Mouse (Mus musculus) 416B (cell line): ENCODE data around the gene Bscl2.
"Not testable (repeated sequence)": the region's sequence is repeated elsewhere in the genome, so short reads cannot be mapped to it uniquely, and the experiment has no call there.

Experiments used
- DNase-seq: peaks from one replicate; pipeline ENCODE4 v3.0.0; 2011; ENCODE audit warnings: low read depth

The Bscl2 gene

DNA sequence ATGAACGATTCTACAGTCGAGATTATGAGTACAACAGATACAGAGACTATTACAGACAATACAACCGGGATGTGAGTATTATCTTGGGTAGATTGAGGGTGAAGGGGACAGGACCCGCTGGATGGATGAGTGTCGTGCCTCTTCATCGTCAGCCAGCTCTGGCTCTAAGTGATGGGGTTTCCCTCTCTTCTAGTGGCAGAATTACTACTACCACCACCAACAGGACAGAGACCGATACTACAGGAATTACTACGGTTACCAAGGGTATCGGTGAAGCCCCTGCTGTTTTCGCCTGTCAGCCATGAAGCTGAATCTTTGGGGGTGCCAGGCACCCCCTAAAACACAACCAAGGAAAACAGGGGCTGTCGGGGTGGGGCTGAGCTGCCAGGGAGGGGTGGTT lies 6.0 kb upstream of the Bscl2 start:
- no peak for DNase-seq

DNA sequence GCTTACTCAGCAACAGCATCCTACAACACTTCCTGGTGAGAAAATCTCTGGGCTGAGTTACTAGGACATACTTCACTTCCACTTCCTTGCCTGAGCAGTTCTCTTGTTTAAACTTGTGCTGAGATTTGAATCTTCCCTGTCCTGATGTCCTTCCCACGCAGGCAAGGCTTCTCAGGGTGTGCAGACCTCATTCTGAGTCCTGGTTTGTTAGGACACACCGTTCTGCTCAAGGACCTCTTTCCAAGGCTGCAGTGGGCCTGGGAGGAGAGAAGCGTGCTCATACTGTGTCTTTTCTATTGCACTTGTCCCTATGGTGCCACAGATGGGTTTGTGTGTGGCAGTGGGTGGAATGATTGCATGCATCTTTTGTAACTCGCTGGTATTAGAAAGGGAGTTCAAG lies 4.3 kb upstream of the Bscl2 start:
- DNase-seq: no peak

GRCm38 (mm10) chr19:8836327-8836726 lies 940 bp upstream of the Bscl2 start:
- not testable (repeated sequence) for DNase-seq

DNA sequence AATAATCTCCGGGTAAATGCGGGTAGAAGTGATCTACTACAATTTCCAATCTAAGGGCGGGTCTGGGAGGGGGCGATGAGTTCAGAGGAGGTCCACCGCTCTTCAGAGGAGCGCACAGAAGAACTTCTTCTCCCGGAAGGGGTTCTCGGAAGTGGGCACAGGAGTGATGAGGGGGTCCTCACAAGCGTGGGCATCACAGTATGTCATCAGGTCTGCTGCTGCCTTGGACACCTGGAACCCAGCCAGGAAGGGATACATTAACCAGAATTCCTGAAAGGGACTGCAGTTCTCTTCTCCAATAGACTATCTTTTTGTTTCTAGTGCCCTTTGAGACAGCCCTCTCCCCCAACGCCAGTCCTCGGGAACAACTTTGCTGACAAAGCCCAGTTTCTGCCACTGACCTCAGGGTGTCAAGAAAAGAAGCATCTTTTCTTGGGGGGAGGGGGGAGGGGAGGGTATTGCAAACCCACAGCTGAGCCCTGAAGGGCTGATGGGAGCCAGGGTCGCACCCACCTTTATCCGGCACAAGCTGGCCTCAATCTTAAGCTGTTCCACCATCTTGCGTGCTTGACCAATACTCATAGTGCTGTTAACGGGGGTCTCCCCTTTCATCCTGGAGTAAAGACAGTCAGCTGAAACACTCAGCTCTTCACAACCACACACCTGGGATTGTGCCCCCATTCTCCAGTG lies 919 bp downstream of the Bscl2 start:
- DNase-seq: no peak

DNA sequence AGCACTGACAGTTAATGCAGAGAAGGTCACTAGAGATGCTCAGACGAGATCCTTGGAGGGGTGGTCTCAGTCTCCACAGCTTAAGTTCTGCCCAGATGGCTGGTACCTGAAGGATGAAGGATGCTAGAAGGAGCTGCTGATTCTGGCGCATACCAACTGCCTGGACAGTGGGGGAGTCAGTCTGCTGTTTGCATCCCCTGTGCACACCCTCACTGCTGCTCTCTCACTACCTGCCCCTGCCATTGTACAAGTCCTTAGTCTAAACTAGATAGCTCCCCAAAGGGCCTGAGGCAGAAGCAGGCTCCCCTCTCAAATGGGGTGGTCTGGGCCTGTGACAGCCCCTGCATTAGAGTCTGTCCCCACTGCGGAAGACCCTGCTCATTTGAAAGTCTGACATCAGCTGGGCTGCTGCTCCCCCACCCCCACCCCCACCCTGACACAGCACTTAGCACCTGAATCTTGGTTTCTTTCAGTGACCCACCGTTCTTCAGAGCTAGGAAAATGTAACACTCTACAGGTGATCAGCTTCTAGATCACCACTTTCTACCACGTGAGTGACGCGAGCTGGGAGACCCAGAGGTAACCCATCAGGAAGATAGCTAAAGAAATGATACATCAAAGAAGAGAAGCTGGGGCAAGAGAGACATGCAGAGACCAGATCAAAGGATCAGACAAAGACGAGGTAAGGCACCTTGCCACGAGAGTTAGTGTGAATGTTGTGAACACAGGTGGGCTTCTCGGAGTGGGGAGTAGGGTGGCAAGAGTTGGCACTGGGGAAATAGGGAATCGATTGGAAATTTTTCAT lies 2.0 kb downstream of the Bscl2 start, which contains the start of gene Gng3:
Gene Gng3 (minus strand): TSS at position 92 of the 805 bp plus-strand sequence.
- no peak for DNase-seq

DNA sequence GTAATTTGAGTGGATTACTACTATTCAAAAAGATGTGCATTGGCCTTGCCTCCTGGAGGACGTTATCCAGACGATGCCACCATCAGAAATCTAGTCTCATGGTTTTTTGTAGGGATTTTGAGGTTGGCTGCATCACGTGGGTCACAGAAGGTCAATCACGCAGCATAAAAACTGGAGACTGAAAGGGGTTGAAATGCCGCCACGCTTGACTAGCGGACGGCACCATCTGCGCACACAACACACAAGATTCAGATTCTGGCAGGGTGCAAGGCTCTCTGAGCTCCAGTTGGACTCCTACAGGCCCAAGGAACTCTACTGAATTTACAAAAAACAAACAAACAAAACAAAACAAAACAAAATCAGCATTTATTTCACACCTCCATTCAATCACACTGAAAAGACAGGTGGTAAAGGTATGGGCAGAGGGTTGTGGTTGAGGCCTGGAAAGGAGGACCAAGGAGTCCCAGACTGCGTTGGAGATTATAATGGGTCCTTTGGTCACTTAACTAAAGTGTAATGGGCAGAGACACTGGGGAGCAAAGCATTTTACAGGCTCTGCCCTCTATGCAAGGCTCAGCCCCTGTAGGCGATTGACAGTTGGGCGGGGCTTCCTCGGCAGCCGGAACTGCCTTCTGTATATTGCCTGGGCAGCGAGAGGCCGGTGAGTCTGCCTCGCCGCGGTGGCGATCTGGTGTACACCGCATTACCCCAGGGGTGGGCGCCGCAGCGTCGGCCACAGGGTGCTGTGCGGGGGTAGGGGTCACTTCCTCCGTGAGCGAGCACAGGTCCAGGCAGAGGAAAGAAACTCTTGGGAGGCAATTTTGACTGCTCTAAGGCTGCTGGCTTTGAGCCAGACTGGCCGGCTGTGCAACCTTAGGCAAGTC lies 2.9 kb downstream of the Bscl2 start:
- DNase-seq: peak; percentile 79

GRCm38 (mm10) chr19:8841012-8841411 lies 3.7 kb downstream of the Bscl2 start:
- DNase-seq: no peak

DNA sequence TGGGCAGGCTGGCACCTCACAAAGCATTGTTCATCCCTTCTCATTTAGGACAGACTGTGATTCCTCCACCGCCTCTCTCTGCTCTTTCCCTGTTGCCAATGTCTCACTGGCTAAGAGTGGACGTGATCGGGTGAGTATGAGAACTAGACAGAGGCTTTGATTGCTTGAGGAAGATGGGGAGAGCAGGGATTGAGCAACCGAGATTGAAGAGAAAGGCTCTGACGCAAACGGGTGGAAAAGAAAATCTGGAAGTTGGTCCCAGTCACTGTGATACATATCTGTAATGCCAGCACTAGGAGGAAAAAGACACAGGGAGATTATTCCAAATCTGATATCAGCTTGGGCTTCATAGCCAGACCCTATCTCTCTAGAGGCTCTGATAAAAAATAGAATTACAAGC lies 5.7 kb downstream of the Bscl2 start:
- DNase-seq: no peak

- peak; percentile 83 for DNase-seq
Observed at GRCm38 (mm10) chr19:8844371-8845129, 7.3 kb downstream of the Bscl2 start.

- no peak for DNase-seq
Observed at GRCm38 (mm10) chr19:8848356-8848755, 11.1 kb downstream of the Bscl2 start.

GRCm38 (mm10) chr19:8850402-8850901 lies 13.2 kb downstream of the Bscl2 start, which contains the start of gene Lrrn4cl:
Gene Lrrn4cl, plus strand, starts transcription at chr19:8850768.
- peak; percentile 44 for DNase-seq

DNA sequence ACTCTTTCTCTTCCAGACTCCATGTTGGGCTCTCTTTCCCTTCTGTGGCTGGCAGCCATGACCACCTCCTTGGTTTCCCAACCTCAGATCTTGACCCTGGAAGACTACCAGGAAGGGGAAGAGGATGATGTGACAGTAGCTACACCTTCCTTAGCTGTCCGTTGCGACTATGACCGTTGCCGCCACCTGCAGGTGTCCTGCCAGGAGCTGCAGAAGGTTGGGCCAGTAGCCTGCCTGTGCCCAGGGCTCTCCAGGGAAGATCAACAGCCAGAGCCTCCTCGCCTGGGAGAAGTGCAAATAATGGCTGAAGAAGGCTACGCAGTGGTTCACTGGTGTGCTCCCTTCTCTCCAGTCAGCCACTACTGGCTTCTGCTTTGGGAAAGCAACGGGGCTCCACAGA lies 14.4 kb downstream of the Bscl2 start:
- no peak for DNase-seq

- DNase-seq: no peak
Observed at GRCm38 (mm10) chr19:8852236-8852928, 15.1 kb downstream of the Bscl2 start.

GRCm38 (mm10) chr19:8853117-8853516 lies 15.8 kb downstream of the Bscl2 start:
- no peak for DNase-seq

GRCm38 (mm10) chr19:8857689-8858088 lies 20.4 kb downstream of the Bscl2 start:
- peak; percentile 74 for DNase-seq

DNA sequence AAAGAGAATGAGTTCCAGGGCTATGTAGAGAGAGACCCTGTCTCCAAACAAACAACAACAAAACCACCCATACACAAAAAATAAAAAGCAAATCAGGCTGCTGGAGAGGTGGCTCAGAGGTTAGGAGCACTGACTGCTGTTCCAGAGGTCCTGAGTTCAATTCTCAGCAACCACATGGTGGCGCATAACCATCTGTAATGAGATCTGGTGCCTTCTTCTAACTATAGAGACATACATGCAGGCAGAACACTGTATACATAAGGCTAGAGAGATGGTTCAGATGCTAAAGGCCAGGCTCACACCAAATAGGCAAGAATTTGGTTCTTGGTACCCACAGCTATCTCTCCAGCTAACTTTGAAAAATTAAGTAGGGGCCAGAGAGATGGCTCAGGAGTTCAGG lies 21.8 kb downstream of the Bscl2 start:
- DNase-seq: peak; percentile 61

DNA sequence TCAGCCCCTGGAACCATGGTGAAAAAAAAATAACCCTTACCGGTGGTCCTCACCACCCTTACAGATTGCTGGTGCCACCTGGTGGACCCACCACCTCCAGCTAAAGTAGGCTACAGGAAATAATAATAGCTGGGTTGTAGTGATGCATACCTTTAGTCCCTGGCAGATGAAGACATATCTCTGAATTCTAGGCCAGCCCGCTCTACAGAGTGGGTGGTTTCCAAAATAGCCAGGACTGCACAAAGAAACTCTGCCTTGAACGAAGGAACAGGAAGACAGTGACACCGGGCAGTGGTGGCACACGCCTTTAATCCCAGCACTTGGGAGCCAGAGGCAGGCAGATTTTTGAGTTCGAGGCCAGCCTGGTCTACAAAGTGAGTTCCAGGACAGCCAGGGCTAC lies 27.0 kb downstream of the Bscl2 start:
- no peak for DNase-seq

DNA sequence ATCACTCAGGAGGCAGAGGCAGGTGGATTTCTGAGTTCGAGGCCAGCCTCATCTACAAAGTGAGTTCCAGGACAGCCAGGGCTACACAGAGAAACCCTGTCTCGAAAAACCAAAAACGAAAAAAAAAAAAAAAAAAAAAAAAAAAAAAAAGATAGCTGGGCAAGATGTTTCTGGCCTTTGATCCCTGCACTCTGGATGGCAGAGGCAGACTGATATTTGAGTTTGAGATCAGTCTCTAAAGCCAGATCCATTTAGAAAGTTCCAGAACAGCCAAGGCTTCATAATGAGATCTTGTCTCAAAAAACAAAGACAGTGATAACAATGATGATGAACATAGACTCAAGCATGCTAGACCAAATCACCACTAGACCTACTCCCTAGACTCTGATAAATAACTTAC lies 33.1 kb downstream of the Bscl2 start:
- DNase-seq: not testable (repeated sequence)

DNA sequence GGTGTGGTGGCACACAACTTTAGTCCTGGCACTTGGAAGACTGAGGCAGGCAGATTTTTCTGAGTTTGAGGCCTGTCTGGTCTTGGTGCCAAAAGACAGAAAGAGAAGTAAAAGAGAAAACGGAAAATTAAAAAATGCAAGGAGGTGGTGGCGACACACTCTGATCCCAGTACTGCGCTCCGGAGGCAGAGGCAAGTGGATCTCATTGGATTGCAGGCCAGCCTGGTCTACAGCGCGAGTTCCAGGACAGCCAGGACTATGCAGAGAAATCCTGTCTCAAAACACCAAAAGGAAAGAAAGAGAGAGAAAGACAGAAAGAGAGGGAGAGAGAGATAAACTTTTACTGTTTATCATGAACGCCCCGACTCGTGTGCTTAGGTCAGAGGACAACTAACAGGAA lies 33.6 kb downstream of the Bscl2 start:
- DNase-seq: no peak

- peak; percentile 98 for DNase-seq
Observed at GRCm38 (mm10) chr19:8871267-8872186, 34.3 kb downstream of the Bscl2 start, which contains the start of gene Ubxn1. Gene Ubxn1, plus strand, starts transcription at chr19:8871496.
